Mouse (Mus musculus) left cerebral cortex, postnatal 14 days (tissue): ENCODE measurements at regions not wholly inside any gene's neighbourhood (a gene's known extent, or its start where the extent isn't known, plus 50 kb on each side); places are given as distances from the start of the nearest gene placed in this dataset.

Source experiments
- DNase-seq, 2 experiments: peaks; one replicate each; pipeline ENCODE4 v3.0.0; 2021 to 2022; ENCODE audit warnings: low spot score in 2 of 2, mixed read lengths in 1 of 2
- intact Hi-C: fragments of 180-260 bp; cut with DNase I; formaldehyde crosslinking; loops from one replicate; pipeline ENCODE4 v1.15.1; 2025

GRCm38 (mm10) chr4:31367031-31367430 is 596.9 kb upstream of the Map3k7 start:
- DNase-seq: no peak
- intact Hi-C loops: no loop called here

GRCm38 (mm10) chr4:31370062-31370461 is 593.8 kb upstream of the Map3k7 start:
- intact Hi-C loops: no loop called here
- DNase-seq: peak in 1 of 2 experiments; percentile 9

GRCm38 (mm10) chr4:31381069-31381969 is 582.6 kb upstream of the Map3k7 start:
- intact Hi-C loops: no loop called here
- DNase-seq: no peak

- intact Hi-C loops: no loop called here
- DNase-seq: no peak
Observed at GRCm38 (mm10) chr4:31392932-31393632, 570.8 kb upstream of the Map3k7 start.

- intact Hi-C loops: no loop called here
- no peak for DNase-seq
Observed at GRCm38 (mm10) chr4:31395538-31395937, 568.4 kb upstream of the Map3k7 start.

- intact Hi-C loops: no loop called here
- DNase-seq: no peak
Observed at GRCm38 (mm10) chr4:31403976-31404375, 559.9 kb upstream of the Map3k7 start.

- DNase-seq: peak; percentile 9 to 13
- intact Hi-C loops: no loop called here
Observed at GRCm38 (mm10) chr4:31404840-31405714, 558.8 kb upstream of the Map3k7 start.

GRCm38 (mm10) chr4:31410157-31410556 is 553.7 kb upstream of the Map3k7 start:
- intact Hi-C loops: no loop called here
- no peak for DNase-seq

- intact Hi-C loops: no loop called here
- DNase-seq: no peak
Observed at GRCm38 (mm10) chr4:31411770-31412525, 551.9 kb upstream of the Map3k7 start.

- intact Hi-C loops: no loop called here
- no peak for DNase-seq
Observed at GRCm38 (mm10) chr4:31417161-31417560, 546.7 kb upstream of the Map3k7 start.

GRCm38 (mm10) chr4:31419240-31419639 is 544.7 kb upstream of the Map3k7 start:
- peak; percentile 83 to 85 for DNase-seq
- intact Hi-C loops: no loop called here

- DNase-seq: no peak
- intact Hi-C loops: loop anchor here (10.0 kb wide), 1 partner anchor 225 kb away; no protein-coding TSS in a partner anchor
Observed at GRCm38 (mm10) chr4:31420167-31420566, 543.7 kb upstream of the Map3k7 start.

GRCm38 (mm10) chr4:31421386-31421785 is 542.5 kb upstream of the Map3k7 start:
- intact Hi-C loops: loop anchor here (10.0 kb wide), 1 partner anchor 223 kb away; no protein-coding TSS in a partner anchor
- DNase-seq: no peak

GRCm38 (mm10) chr4:31425135-31425534 is 538.8 kb upstream of the Map3k7 start:
- intact Hi-C loops: loop anchor here (10.0 kb wide), 1 partner anchor 220 kb away; no protein-coding TSS in a partner anchor
- no peak for DNase-seq

GRCm38 (mm10) chr4:31425716-31426115 is 538.2 kb upstream of the Map3k7 start:
- DNase-seq: no peak
- intact Hi-C loops: loop anchor here (10.0 kb wide), 1 partner anchor 219 kb away; no protein-coding TSS in a partner anchor

- DNase-seq: no peak
- intact Hi-C loops: loop anchor here (10.0 kb wide), 1 partner anchor 218 kb away; no protein-coding TSS in a partner anchor
Observed at GRCm38 (mm10) chr4:31426169-31427030, 537.5 kb upstream of the Map3k7 start.

- intact Hi-C loops: no loop called here
Observed at GRCm38 (mm10) chr4:31433943-31434342, 530.0 kb upstream of the Map3k7 start.

GRCm38 (mm10) chr4:31454898-31455297 is 509.0 kb upstream of the Map3k7 start:
- no peak for DNase-seq
- intact Hi-C loops: no loop called here

More at GRCm38 (mm10) chr4:31433943-31434342, 530.0 kb upstream of the Map3k7 start:
- DNase-seq: no peak
